Mouse (Mus musculus) kidney, adult 8-10 months (tissue): ENCODE data around the gene Phf21b.
"Not testable (repeated sequence)": the region's sequence is repeated elsewhere in the genome, so short reads cannot be mapped to it uniquely, and the experiment has no call there.

Experiments used
- DNase-seq, 2 experiments: peaks; one replicate each; pipeline ENCODE4 v3.0.0; 2022

Phf21b gene

GRCm38 (mm10) chr15:84772191-84773111, 83.4 kb downstream of the Phf21b start:
- no peak for DNase-seq

- no peak for DNase-seq
These were observed 86.1 kb downstream of the Phf21b start for GRCm38 (mm10) chr15:84769641-84770341.

DNA sequence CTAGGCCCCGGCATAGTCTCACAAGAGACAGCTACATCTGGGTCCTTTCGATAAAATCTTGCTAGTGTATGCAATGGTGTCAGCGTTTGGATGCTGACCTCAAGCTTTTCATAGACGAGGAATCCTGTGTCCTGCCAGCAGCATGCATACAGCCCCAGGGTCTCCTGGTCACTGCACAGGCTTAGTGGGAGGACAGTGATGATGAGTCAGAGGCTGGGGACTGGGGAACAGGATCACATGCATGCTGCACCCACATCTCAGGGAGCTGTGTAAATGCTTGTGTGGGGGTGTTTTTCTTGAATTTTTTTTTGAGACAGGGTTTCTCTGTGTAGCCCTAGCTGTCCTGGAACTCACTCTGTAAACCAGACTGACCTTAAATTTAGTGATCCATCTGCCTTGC, 87.3 kb downstream of the Phf21b start:
- not testable (repeated sequence) for DNase-seq

GRCm38 (mm10) chr15:84766621-84767020, 89.2 kb downstream of the Phf21b start:
- DNase-seq, result no peak

DNA sequence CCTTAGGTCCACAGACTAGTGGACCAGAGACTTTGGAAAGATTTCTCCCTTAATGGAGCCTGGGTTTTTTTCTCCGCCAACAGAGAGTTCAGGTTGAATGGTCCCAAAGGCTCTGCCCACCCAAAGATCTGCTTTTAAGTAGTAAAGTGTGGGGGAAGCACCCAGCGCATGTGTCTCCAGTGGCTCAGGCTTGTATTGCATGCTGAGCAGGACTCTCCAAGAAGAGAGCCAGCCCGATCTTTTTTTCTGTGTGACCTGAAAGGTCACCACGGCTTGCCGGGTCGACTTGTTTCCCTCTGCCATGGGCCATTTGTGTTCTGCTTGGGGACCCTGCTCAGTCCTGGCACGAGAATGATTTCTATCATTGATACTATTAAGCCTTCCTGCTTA, 92.4 kb downstream of the Phf21b start:
- no peak for DNase-seq

DNA sequence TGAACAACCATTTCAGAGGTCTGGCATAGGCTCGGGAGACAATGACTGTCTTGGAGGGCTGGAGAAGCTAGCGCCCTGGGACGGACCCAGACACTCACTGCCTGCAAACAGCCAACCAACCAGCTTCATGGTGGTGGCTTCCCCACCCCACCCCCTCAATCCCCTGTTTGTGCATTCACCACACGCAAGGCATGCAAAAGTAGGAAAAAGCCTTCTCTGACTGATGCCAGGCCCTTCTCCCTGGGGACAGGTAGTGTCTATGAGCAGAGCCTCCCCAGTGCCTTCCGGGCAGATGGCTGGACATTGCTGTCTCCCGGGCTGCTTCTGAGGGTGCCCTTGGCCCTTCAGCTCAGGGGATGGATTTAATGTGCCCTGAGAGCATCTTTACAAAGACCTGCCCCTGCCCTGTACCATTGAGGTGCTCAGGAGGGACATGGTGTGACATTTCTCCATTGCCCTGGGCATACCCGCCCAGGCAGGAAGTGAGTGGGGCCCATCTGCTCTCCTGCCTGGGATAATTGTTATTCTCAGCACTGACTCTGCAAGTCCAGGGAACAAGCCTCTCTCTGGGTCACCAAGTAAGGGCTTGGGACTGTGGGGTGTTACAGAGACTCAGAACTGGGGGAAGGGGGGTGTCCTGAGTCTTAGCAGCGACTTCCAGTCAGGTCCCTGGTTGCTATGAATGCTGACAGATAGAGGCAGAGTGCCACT, 93.0 kb downstream of the Phf21b start:
- DNase-seq, result no peak

DNA sequence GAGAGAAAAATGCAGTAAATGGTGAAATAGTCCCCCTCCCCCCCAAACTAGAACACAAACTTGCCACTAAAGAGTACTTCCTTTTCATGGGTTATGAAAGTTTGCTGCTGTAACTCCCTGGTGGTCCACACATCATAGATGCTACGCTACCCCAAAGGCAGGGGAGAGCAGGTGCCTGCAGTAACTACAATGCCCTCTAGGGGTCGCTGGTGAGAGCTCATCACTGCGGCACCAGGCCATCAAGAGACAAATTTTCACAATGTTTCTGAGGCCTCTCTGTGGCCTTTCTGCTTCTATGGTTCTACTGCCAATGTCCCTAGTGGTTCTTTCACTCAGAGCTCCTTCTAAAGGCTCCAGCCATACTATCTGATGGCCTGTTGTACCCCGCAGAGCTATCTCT, 97.4 kb downstream of the Phf21b start:
- DNase-seq, result peak in 1 of 2 experiments; percentile 15

GRCm38 (mm10) chr15:84756426-84756825, 99.4 kb downstream of the Phf21b start:
- no peak for DNase-seq

- DNase-seq, result peak; percentile 35 to 72
These were observed 100.9 kb downstream of the Phf21b start for GRCm38 (mm10) chr15:84754987-84755386.

DNA sequence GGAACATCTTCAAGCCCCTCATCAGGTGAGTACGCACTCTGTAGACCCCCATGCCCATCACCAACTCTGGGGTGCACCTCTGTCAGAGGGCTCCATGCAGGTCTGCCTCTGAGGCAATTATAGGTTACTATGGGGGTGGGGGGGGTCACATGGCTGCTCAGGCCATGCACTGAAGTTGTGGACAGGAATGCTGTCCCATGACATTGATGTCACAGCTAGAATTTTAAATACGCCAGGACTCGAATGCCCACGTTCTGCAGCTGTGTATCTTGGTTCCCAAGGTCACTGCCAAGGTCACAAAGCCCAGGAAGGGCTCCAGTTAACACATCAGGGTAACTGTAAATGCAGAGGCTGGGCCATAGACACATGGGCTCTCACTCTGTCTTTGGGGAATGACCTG, 110.0 kb downstream of the Phf21b start:
- no peak for DNase-seq

DNA sequence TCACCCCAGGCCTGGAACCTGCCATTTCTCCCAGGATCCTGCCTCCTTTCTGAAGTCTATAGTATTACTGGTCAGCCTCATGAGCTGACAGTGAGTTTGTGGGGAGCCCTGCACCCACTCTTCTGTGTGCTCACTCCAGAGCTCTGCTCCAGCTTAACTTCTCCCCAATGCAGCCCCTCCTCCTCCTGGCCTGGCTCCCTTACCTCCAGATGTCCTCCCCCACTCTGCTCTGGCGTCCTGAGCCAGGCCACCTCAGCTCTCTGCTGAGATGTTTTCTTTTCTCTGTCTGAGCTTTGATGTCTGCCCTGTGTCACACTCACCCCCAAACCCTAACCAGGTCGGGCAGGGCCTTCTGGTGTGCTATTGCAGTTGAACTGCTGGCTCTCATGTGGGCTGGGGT, 111.5 kb downstream of the Phf21b start:
- DNase-seq, result no peak

- DNase-seq, result no peak
These were observed 112.5 kb downstream of the Phf21b start for GRCm38 (mm10) chr15:84743347-84743746.

DNA sequence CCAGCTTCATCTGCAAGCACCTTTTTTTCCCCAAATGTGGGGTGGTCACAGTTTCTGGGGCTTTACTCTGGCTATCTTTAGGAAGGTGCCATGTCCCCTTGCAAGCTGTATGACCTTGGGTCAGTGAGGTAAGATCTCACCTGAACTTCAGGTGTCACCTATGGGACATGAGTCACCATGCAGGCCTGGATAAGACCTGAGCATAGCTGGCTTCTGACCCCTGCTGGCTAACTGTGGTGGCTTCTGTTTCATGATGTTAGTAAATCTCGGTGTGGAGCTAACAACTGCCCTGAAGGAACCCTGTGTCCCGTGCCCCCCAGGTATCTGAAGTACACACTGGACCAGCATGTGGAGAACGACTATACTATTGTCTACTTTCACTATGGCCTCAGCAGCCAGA, 114.3 kb downstream of the Phf21b start:
- no peak for DNase-seq

DNA sequence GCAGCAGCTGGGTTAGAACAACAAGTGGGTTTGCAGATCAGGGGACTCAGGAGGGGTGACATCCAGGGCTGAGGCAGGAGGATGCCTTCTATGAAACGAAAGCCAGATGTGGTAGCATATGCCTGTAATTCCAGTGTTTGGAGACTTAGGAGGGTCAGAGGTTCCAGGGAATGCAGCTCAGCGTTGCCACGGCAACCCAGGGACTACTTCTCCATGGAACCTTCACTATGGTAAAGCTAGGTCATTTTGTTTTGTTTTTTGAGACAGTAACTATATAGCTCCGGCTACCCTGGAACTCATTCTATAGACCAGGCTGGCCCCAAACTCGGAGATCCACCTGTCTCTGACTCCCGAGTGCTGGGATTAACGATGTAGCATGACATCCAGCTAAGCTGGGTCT, 117.6 kb downstream of the Phf21b start:
- no peak for DNase-seq

- no peak for DNase-seq
These were observed 118.9 kb downstream of the Phf21b start for GRCm38 (mm10) chr15:84736994-84737346.

DNA sequence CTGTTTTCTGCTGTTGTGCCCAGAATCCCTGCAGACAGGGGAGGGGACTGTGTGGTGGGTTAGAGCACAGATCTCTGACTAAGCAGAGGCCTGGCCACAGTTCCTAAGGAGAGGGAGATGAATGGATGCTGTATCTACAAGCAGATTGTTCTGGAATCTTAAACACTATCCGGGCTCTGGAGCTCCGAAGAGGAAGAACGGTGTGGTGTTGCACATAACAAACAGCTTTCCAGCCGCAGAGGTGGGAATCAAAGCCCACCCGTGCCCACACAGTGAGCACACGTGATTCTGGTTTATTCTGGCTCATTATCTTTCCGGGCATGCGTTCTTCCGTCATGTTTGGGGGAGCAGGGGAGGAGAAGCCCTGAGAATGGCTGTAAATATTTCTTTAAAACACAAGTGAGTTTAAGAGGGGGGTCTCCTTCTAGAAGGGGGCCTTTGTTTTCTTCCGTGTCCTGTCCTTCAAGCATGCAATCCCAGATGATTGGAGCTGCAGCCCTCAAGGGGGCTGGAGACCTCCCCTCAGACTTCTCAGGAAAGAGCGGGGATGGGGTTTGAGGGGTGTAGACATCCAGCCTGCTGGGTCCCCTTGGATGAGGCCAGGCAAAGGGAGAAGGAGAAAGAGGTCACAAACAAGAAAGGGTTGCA, 119.4 kb downstream of the Phf21b start:
- no peak for DNase-seq
